Mouse (Mus musculus): ENCODE results near the gene Tfap2d.

The Tfap2d gene

GRCm38 (mm10) chr1:19210215-19211032, 107.6 kb downstream of the Tfap2d start:
- DNase-seq (ENCODE audit: low read depth, low spot score): no peak

DNA sequence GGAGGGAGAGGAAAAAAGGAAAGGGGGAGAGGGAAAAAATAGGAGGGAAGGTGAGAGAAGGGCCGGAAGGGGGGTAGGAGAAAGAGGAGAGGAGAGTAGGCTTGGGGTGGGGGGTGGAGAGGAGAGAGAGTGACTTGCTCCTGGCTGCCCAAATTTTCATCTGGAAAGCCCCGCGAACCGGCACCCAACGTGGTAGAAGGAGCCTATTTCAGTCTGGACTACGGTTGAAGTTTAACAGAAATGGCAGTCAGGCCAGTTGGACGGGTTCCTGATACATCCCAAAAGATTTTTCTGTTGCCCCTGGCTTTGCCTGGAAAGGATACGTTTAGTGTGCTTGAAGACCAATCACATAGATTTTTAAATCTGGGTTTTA, 108.2 kb downstream of the Tfap2d start:
- DNase-seq (ENCODE audit: low read depth, low spot score): no peak

DNA sequence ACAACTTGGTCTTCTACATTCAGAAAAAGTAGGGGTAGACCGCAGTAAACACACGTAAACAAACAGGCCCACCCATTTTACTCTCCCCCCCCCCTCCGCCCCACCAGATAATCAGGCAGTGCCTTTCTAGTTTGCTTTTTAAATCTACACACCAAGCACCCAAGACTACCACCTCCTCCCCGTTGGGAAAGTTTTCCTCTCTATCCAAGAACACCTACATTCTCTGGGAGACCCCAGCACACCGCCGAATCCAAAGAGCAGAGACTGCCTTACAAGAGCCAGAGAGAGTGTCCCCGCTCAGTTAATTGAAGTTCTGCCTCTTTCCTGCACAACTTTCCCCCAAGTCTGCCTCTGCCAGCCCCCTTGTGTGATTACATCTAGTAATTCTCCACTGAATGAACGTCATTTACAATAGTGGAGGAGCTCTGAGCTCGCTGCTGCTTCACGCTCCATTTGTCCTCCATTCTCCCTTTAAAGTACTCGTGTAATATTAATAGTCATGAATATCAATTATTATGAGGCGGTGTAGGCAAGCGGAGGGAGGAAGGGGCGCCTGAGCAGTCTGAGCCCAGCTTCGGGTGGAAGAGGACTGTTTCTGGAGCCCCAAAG, 108.8 kb downstream of the Tfap2d start:
- DNase-seq (ENCODE audit: low read depth, low spot score): no peak

DNA sequence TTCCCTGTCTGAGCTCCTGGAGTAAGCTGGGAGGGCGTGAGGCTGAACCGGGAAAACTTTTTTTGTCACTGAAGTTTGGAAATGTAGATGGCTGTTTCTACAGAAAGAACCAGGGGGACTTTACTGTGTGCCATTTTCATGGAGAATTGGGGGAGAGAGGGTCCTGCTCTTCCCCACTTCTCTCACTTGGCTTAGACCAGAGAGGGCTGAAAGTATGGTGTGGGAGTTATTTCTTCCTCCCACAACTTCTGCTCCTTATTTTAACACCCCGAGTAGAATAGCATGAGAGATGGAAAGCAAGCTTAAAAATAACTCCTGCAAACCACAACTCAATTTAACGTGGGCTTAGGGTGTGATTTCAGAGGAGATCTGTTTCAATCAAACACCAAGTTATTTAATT, 109.9 kb downstream of the Tfap2d start:
- no peak for DNase-seq (ENCODE audit: low read depth, low spot score)

DNA sequence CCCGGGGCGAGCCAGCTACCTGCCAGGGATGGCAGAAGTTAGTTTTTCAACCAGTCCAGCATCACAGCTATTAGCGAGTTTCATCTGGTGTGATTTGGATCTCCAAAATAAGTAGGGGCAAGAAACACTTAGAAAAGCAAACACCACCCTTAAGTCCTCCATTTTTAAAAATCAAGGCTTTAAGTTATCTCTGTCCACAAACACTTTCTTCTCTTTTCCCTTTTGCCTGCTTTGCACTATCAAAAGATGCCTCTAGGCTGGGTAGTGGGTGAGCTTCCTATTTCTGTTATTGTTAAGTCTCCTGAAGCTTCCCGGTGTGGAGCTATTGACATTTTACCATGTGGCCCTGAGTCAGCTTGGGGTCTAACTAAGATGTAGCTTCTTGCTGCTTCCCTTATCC, 110.3 kb downstream of the Tfap2d start:
- no peak for DNase-seq (ENCODE audit: low read depth, low spot score)

DNA sequence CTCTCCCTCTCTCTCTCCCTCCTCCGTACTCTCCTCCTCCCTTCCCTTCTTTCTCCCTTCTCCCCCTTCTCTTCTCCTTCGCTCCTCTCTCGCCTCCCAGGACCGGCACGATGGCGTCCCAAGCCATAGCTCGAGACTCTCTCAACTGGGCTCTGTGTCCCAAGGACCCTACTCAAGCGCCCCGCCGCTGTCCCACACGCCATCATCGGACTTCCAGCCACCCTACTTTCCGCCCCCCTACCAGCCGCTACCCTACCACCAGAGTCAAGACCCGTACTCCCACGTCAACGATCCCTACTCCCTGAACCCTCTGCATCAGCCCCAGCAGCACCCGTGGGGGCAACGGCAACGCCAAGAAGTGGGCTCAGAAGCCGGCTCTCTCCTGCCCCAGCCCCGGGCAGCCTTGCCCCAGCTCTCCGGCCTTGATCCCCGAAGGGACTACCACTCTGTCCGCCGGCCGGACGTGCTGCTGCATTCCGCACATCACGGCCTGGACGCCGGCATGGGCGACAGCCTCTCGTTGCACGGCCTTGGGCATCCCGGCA, 111.1 kb downstream of the Tfap2d start:
- no peak for DNase-seq (ENCODE audit: low read depth, low spot score)
